Mouse (Mus musculus) midbrain, embryonic 16.5 days (tissue): ENCODE measurements around the gene Nf2. TPM values are rescaled to one million over a fixed set of nuclear protein-coding genes. Genes with fewer than 3 reads are reported as not detected.
"Not testable (repeated sequence)": the region's sequence is repeated elsewhere in the genome, so short reads cannot be mapped to it uniquely, and the experiment has no call there.

Experiments used
- ATAC-seq: fragments of 200-750 bp; cut with Nextera tagmentation; 2 replicates; pipeline ENCODE4 v1.8.0; 2017; ENCODE audit warnings: moderate TSS enrichment
- H3K27ac ChIP-seq: fragments of 300-500 bp; sonication (generic); 2 replicates; pipeline ENCODE4 v1.5.1; 2014; ENCODE audit warnings: mild to moderate bottlenecking, low read length, mixed read lengths
- H3K27me3 ChIP-seq: fragments of 300-500 bp; sonication (generic); 2 replicates; pipeline ENCODE4 v1.6.1; 2014; ENCODE audit warnings: low read depth, low read length, mixed read lengths; ENCODE audit not compliant: control insufficient read depth, insufficient read depth
- H3K36me3 ChIP-seq: fragments of 300-500 bp; sonication (generic); 2 replicates; pipeline ENCODE4 v1.6.1; 2014; ENCODE audit warnings: mild to moderate bottlenecking, low read length, moderate library complexity, mixed read lengths; ENCODE audit not compliant: control insufficient read depth, insufficient read depth
- H3K4me1 ChIP-seq: fragments of 300-500 bp; sonication (generic); 2 replicates; pipeline ENCODE4 v1.6.1; 2014; ENCODE audit warnings: mild to moderate bottlenecking, low read length, mixed read lengths; ENCODE audit not compliant: control insufficient read depth, insufficient read depth
- H3K4me2 ChIP-seq: fragments of 300-500 bp; sonication (generic); 2 replicates; pipeline ENCODE4 v1.6.1; 2014; ENCODE audit warnings: mild to moderate bottlenecking, low read length, mixed read lengths
- H3K4me3 ChIP-seq: fragments of 300-500 bp; sonication (generic); 2 replicates; pipeline ENCODE4 v1.5.1; 2014; ENCODE audit warnings: low read depth, mild to moderate bottlenecking, low read length, moderate library complexity, mixed read lengths
- H3K9ac ChIP-seq: fragments of 300-500 bp; sonication (generic); 2 replicates; pipeline ENCODE4 v1.6.1; 2014; ENCODE audit warnings: low read depth, low read length, mixed read lengths
- H3K9me3 ChIP-seq: fragments of 300-500 bp; sonication (generic); replicated peaks from 2 replicates; pipeline ENCODE4 v1.6.1; 2014; ENCODE audit warnings: mild to moderate bottlenecking, low read length, mixed read lengths; ENCODE audit not compliant: control insufficient read depth, poor library complexity, severe bottlenecking
- WGBS: fragments of 180-500 bp; shearing (Covaris S2); extraction: QIAGEN DNeasy Blood & Tissue Kit; methylation state at CpG from one replicate; pipeline ENCODE4 v1.1.7; 2014; 5-methylcytosine and 5-hydroxymethylcytosine counted together
- polyA plus RNA-seq: library from polyadenylated mRNA; unstranded; fragments of >200 nt; fragmentation: Nextera tagmentation; extraction: Ambion mirVana; gene quantifications from 2 replicates; pipeline ENCODE4 v1.2.1, GENCODE M21; 2015

The Nf2 gene
- polyA plus RNA-seq, 1 experiment from 2014 or later: 63.3 TPM

GRCm38 (mm10) chr11:4804921-4805562 is 44.3 kb downstream of the Nf2 start:
- ATAC-seq: no peak
- 94% methylated on average over 6 of the region's 6 CpGs for WGBS

GRCm38 (mm10) chr11:4803951-4804350 is 45.4 kb downstream of the Nf2 start:
- Histone ChIP-seq H3K4me2 (no peak overlapping the region), H3K4me3 (no peak overlapping the region), H3K27me3 (no peaks in the 10 kb centered on the region), H3K9me3 (no peaks in the 10 kb centered on the region), H3K4me1 (peaks cover 2% of the 10 kb centered on the region; the same call in 1 of the 2 replicates), H3K27ac (no peak overlapping the region), H3K36me3 (0 out of 2 replicates have a peak, but pooled peaks cover 3% of the 10 kb centered on the region), H3K9ac (no peak overlapping the region)
- no peak for ATAC-seq
- 48% methylated on average over 7 of the region's 7 CpGs for WGBS

More at GRCm38 (mm10) chr11:4804921-4805562, 44.3 kb downstream of the Nf2 start:
- Histone ChIP-seq H3K36me3 (0 out of 2 replicates have a peak, but pooled peaks cover 3% of the 10 kb centered on the region), H3K27ac (no peak overlapping the region), H3K4me3 (no peak overlapping the region), H3K9me3 (no peaks in the 10 kb centered on the region), H3K4me1 (peaks cover 2% of the 10 kb centered on the region; the same call in 1 of the 2 replicates), H3K4me2 (no peak overlapping the region), H3K27me3 (no peaks in the 10 kb centered on the region), H3K9ac (no peak overlapping the region)

- H3K9ac ChIP-seq: no peak overlapping the region
- 0 out of 2 replicates have a peak, but pooled peaks cover 3% of the 10 kb centered on the region for H3K36me3 ChIP-seq
- H3K4me3 ChIP-seq: no peak overlapping the region
- H3K4me2 ChIP-seq: no peak overlapping the region
- 58% methylated on average over 7 of the region's 7 CpGs for WGBS
- no peaks in the 10 kb centered on the region for H3K27me3 ChIP-seq
- H3K9me3 ChIP-seq: no peaks in the 10 kb centered on the region
- ATAC-seq: no peak
- peaks cover 2% of the 10 kb centered on the region; the same call in 1 of the 2 replicates for H3K4me1 ChIP-seq
- peak overlapping the region; percentile 58 for H3K27ac ChIP-seq
Observed at GRCm38 (mm10) chr11:4803426-4803825, 45.9 kb downstream of the Nf2 start.

- Histone ChIP-seq H3K4me1 (no peaks in the 10 kb centered on the region), H3K9me3 (no peaks in the 10 kb centered on the region), H3K36me3 (0 out of 2 replicates have a peak, but pooled peaks cover 3% of the 10 kb centered on the region), H3K9ac (no peak overlapping the region), H3K27ac (peak overlapping the region; percentile 58), H3K4me3 (no peak overlapping the region), H3K27me3 (no peaks in the 10 kb centered on the region), H3K4me2 (no peak overlapping the region)
- ATAC-seq: peak; percentile 82
- WGBS: 60% methylated on average over 9 of the region's 9 CpGs
Observed at GRCm38 (mm10) chr11:4803008-4803407, 46.3 kb downstream of the Nf2 start.

GRCm38 (mm10) chr11:4802401-4802800 is 46.9 kb downstream of the Nf2 start:
- not testable (repeated sequence) for H3K27ac ChIP-seq, H3K4me2 ChIP-seq, H3K4me1 ChIP-seq, H3K36me3 ChIP-seq, ATAC-seq, H3K9ac ChIP-seq, H3K4me3 ChIP-seq, H3K27me3 ChIP-seq, H3K9me3 ChIP-seq
- WGBS: 97% methylated on average over 2 of the region's 2 CpGs

GRCm38 (mm10) chr11:4800654-4801053 is 48.7 kb downstream of the Nf2 start:
- no peak for ATAC-seq
- Histone ChIP-seq H3K4me3 (no peak overlapping the region), H3K36me3 (0 out of 2 replicates have a peak, but pooled peaks cover 3% of the 10 kb centered on the region), H3K4me1 (no peaks in the 10 kb centered on the region), H3K27me3 (no peaks in the 10 kb centered on the region), H3K27ac (no peak overlapping the region), H3K9ac (no peak overlapping the region), H3K9me3 (no peaks in the 10 kb centered on the region), H3K4me2 (no peak overlapping the region)
- 62% methylated on average over 4 of the region's 4 CpGs for WGBS

- WGBS: 28% methylated on average over 3 of the region's 3 CpGs
- H3K36me3 ChIP-seq: peaks cover 3% of the 10 kb centered on the region; the same call in 1 of the 2 replicates
- H3K9ac ChIP-seq: no peak overlapping the region
- ATAC-seq: no peak
- no peaks in the 10 kb centered on the region for H3K27me3 ChIP-seq
- H3K4me2 ChIP-seq: no peak overlapping the region
- H3K4me1 ChIP-seq: no peaks in the 10 kb centered on the region
- no peak overlapping the region for H3K4me3 ChIP-seq
- H3K27ac ChIP-seq: no peak overlapping the region
- no peaks in the 10 kb centered on the region for H3K9me3 ChIP-seq
Observed at GRCm38 (mm10) chr11:4793006-4793405, 56.3 kb downstream of the Nf2 start.

- peaks cover 7% of the 10 kb centered on the region for H3K36me3 ChIP-seq
- H3K4me3 ChIP-seq: no peak overlapping the region
- H3K27ac ChIP-seq: no peak overlapping the region
- H3K4me2 ChIP-seq: no peak overlapping the region
- H3K4me1 ChIP-seq: no peaks in the 10 kb centered on the region
- no peak for ATAC-seq
- no peaks in the 10 kb centered on the region for H3K9me3 ChIP-seq
- WGBS: 28% methylated on average over 6 of the region's 6 CpGs
- H3K27me3 ChIP-seq: no peaks in the 10 kb centered on the region
- H3K9ac ChIP-seq: no peak overlapping the region
Observed at GRCm38 (mm10) chr11:4791549-4791948, 57.8 kb downstream of the Nf2 start.

GRCm38 (mm10) chr11:4789691-4790090 is 59.6 kb downstream of the Nf2 start:
- H3K9ac ChIP-seq: no peak overlapping the region
- 89% methylated on average over 5 of the region's 5 CpGs for WGBS
- H3K4me1 ChIP-seq: no peaks in the 10 kb centered on the region
- H3K27ac ChIP-seq: no peak overlapping the region
- peaks cover 7% of the 10 kb centered on the region for H3K36me3 ChIP-seq
- H3K4me3 ChIP-seq: no peak overlapping the region
- ATAC-seq: no peak
- H3K9me3 ChIP-seq: no peaks in the 10 kb centered on the region
- H3K4me2 ChIP-seq: no peak overlapping the region
- no peaks in the 10 kb centered on the region for H3K27me3 ChIP-seq
